33 mouse cellular contexts compared by ENCODE assay signal in the genomic region with DNA sequence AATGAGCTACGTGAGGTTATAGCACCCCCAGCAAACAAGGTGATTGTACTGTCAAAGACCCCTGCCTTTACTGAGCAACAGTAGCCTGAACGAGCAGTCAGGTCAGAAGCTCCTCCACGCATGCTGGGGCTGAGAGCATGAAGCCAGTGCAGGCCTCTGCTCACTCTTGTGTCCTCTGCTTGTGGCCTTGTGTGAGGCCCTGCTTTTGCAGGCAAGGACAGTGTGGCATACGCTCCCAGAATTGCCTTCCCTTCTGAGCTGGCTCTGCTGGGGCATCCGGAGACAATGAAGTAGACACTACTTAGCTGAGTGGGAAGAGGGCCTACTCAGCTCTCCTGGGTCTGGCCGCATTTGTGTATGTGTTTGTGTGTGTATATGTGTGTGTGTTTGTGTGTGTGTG. TPM values are rescaled to one million over a fixed set of nuclear protein-coding genes. Genes with fewer than 3 reads are reported as not detected.
"Had no signal": no experiment of that assay in that cellular context is flagged by ENCODE, and none has a peak within 500 bp of the region (broad histone marks: within the 10 kb centered on the region; RNA-seq: fewer than 3 reads in every experiment).

No protein-coding gene starts in this region.

- DNase-seq: kidney, adult 18-20 months; kidney, adult 9 months; kidney, postnatal 14 days; kidney, postnatal 4 days; liver, embryonic 13.5 days; lung, adult 2 months; lung, postnatal 14 days; lung, postnatal 4 days; right cerebral cortex, adult 18-20 months; right cerebral cortex, postnatal 14 days; right cerebral cortex, postnatal 4 days; thymus, adult 18-20 months; thymus, postnatal 36 days had no signal

RNA-seq across cellular contexts. Expression of gene Fam169a, which starts 7.3 kb away (rescaled TPM):
- polyA plus RNA-seq: liver, adult 2 months; lung, adult 2 months had no signal

RNA-seq across cellular contexts. Expression of gene 1700029F12Rik, which starts 25.6 kb away (rescaled TPM):
- total RNA-seq: layer of hippocampus, adult 18-20 months; layer of hippocampus, postnatal 25 days; left cerebral cortex, adult 18-20 months; left cerebral cortex, postnatal 25 days; liver, adult 2 months; megakaryocyte progenitor cell, adult 5-6 weeks; megakaryocyte-erythroid progenitor cell, adult 5-6 weeks; monocyte, adult 5-6 weeks had no signal
- polyA plus RNA-seq: kidney, embryonic 16.5 days; limb, embryonic 11.5 days; limb, embryonic 14.5 days; liver, adult 2 months; liver, embryonic 13.5 days; liver, embryonic 16.5 days; lung, adult 2 months; lung, embryonic 16.5 days; midbrain, embryonic 12.5 days; midbrain, embryonic 16.5 days; myocyte; neural tube, embryonic 11.5 days; neural tube, embryonic 14.5 days; stomach, embryonic 14.5 days; stomach, postnatal 0 days had no signal

RNA-seq across cellular contexts. Expression of gene Gm6169, which starts 39.3 kb away (rescaled TPM):
- total RNA-seq: liver, adult 2 months had no signal
- polyA plus RNA-seq: liver, adult 2 months had no signal
